Mouse (Mus musculus) lung, postnatal 14 days (tissue): ENCODE data around the gene Saysd1.

Experiments
- DNase-seq: peaks from one replicate; pipeline ENCODE4 v3.0.0; 2021

Gene Saysd1

GRCm38 (mm10) chr14:20158727-20159681 lies 20.7 kb upstream of the Saysd1 start:
- DNase-seq = peak; percentile 24

- no peak for DNase-seq
These were observed 19.3 kb upstream of the Saysd1 start for GRCm38 (mm10) chr14:20157595-20157994.

GRCm38 (mm10) chr14:20155718-20156117 lies 17.4 kb upstream of the Saysd1 start:
- no peak for DNase-seq

- DNase-seq = no peak
These were observed 16.6 kb upstream of the Saysd1 start for GRCm38 (mm10) chr14:20154937-20155336.

- DNase-seq = no peak
These were observed 15.9 kb upstream of the Saysd1 start for GRCm38 (mm10) chr14:20154245-20154644.

GRCm38 (mm10) chr14:20149127-20150080 lies 11.1 kb upstream of the Saysd1 start:
- no peak for DNase-seq

GRCm38 (mm10) chr14:20148514-20148913 lies 10.2 kb upstream of the Saysd1 start:
- DNase-seq = no peak

- DNase-seq = no peak
These were observed 9.5 kb upstream of the Saysd1 start for GRCm38 (mm10) chr14:20147854-20148253.

- DNase-seq = no peak
These were observed 5.8 kb upstream of the Saysd1 start for GRCm38 (mm10) chr14:20144093-20144492.

- DNase-seq = no peak
These were observed 3.2 kb downstream of the Saysd1 start for GRCm38 (mm10) chr14:20134965-20135671.

GRCm38 (mm10) chr14:20128162-20128561 lies 10.2 kb downstream of the Saysd1 start:
- DNase-seq = no peak

GRCm38 (mm10) chr14:20127406-20128087 lies 10.8 kb downstream of the Saysd1 start:
- no peak for DNase-seq

GRCm38 (mm10) chr14:20120868-20121267 lies 17.5 kb downstream of the Saysd1 start:
- no peak for DNase-seq

GRCm38 (mm10) chr14:20120012-20120411 lies 18.3 kb downstream of the Saysd1 start:
- no peak for DNase-seq

GRCm38 (mm10) chr14:20116149-20116605 lies 22.2 kb downstream of the Saysd1 start:
- peak; percentile 20 for DNase-seq

GRCm38 (mm10) chr14:20114951-20115350 lies 23.4 kb downstream of the Saysd1 start:
- DNase-seq = no peak

GRCm38 (mm10) chr14:20113964-20114363 lies 24.4 kb downstream of the Saysd1 start:
- DNase-seq = peak; percentile 92

GRCm38 (mm10) chr14:20113189-20113961 lies 25.0 kb downstream of the Saysd1 start:
- DNase-seq = no peak

- DNase-seq = no peak
These were observed 26.1 kb downstream of the Saysd1 start for GRCm38 (mm10) chr14:20112218-20112617.

GRCm38 (mm10) chr14:20110945-20111344 lies 27.4 kb downstream of the Saysd1 start:
- no peak for DNase-seq

- DNase-seq = peak; percentile 19
These were observed 32.1 kb downstream of the Saysd1 start for GRCm38 (mm10) chr14:20106271-20106670.
